Mouse (Mus musculus) forebrain, embryonic 16.5 days (tissue): ENCODE results near the gene Tmem150a. TPM values are rescaled to one million over a fixed set of nuclear protein-coding genes. Genes with fewer than 3 reads are reported as not detected.

Experiments used
- ATAC-seq: fragments of 200-750 bp; cut with Nextera tagmentation; 2 replicates; pipeline ENCODE4 v1.8.0; 2017; ENCODE audit warnings: mild to moderate bottlenecking, moderate library complexity
- H3K27ac ChIP-seq: fragments of 300-500 bp; sonication (generic); 2 replicates; pipeline ENCODE4 v1.5.1; 2014; ENCODE audit warnings: low read length, control low read depth
- H3K27me3 ChIP-seq: fragments of 300-500 bp; sonication (generic); replicated peaks from 2 replicates; pipeline ENCODE4 v1.6.1; 2014; ENCODE audit warnings: low read length; ENCODE audit not compliant: control insufficient read depth, insufficient read depth
- H3K36me3 ChIP-seq: fragments of 300-500 bp; sonication (generic); 2 replicates; pipeline ENCODE4 v1.6.1; 2014; ENCODE audit not compliant: control insufficient read depth, insufficient read depth
- H3K4me1 ChIP-seq: fragments of 300-500 bp; sonication (generic); replicated peaks from 2 replicates; pipeline ENCODE4 v1.6.1; 2014; ENCODE audit warnings: low read length; ENCODE audit not compliant: control insufficient read depth, insufficient read depth
- H3K4me2 ChIP-seq: fragments of 300-500 bp; sonication (generic); 2 replicates; pipeline ENCODE4 v1.6.1; 2014; ENCODE audit warnings: mild to moderate bottlenecking, low read length, control low read depth
- H3K4me3 ChIP-seq: fragments of 300-500 bp; sonication (generic); replicated peaks from 2 replicates; pipeline ENCODE4 v1.5.1; 2014; ENCODE audit warnings: mild to moderate bottlenecking, low read length, control low read depth
- H3K9ac ChIP-seq: fragments of 300-500 bp; sonication (generic); replicated peaks from 2 replicates; pipeline ENCODE4 v1.6.1; 2014; ENCODE audit warnings: low read depth, low read length, control low read depth
- H3K9me3 ChIP-seq: fragments of 300-500 bp; sonication (generic); 2 replicates; pipeline ENCODE4 v1.6.1; 2016; ENCODE audit warnings: low read length; ENCODE audit not compliant: control insufficient read depth
- WGBS: fragments of 180-500 bp; shearing (Covaris S2); extraction: QIAGEN DNeasy Blood & Tissue Kit; methylation state at CpG from one replicate; pipeline ENCODE4 v1.1.7; 2014; 5-methylcytosine and 5-hydroxymethylcytosine counted together
- polyA plus RNA-seq: library from polyadenylated mRNA; unstranded; fragments of >200 nt; fragmentation: Nextera tagmentation; extraction: Ambion mirVana; gene quantifications from 2 replicates; pipeline ENCODE4 v1.2.1, GENCODE M21; 2015

The Tmem150a gene
- polyA plus RNA-seq, 1 experiment from 2014 or later: 17.9 TPM

- 77% methylated on average over 4 of the region's 4 CpGs for WGBS
- ATAC-seq: no peak
- Histone ChIP-seq H3K9ac (no peak overlapping the region), H3K9me3 (no peaks in the 10 kb centered on the region), H3K4me1 (peaks cover 5% of the 10 kb centered on the region; the same call in 1 of the 2 replicates), H3K27me3 (no peaks in the 10 kb centered on the region), H3K4me3 (no peak overlapping the region), H3K27ac (no peak overlapping the region), H3K36me3 (no peaks in the 10 kb centered on the region), H3K4me2 (no peak overlapping the region)
Observed at GRCm38 (mm10) chr6:72367460-72367974, 12.3 kb downstream of the Tmem150a start.

GRCm38 (mm10) chr6:72369557-72369956 lies 14.3 kb downstream of the Tmem150a start:
- WGBS: 79% methylated on average over 4 of the region's 4 CpGs
- no peaks in the 10 kb centered on the region for H3K9me3 ChIP-seq
- H3K27ac ChIP-seq: no peak overlapping the region
- ATAC-seq: no peak
- H3K9ac ChIP-seq: no peak overlapping the region
- H3K27me3 ChIP-seq: no peaks in the 10 kb centered on the region
- H3K4me2 ChIP-seq: no peak overlapping the region
- H3K36me3 ChIP-seq: no peaks in the 10 kb centered on the region
- H3K4me1 ChIP-seq: no peaks in the 10 kb centered on the region
- no peak overlapping the region for H3K4me3 ChIP-seq

GRCm38 (mm10) chr6:72370091-72370490 lies 14.8 kb downstream of the Tmem150a start:
- Histone ChIP-seq H3K9me3 (no peaks in the 10 kb centered on the region), H3K27ac (no peak overlapping the region), H3K27me3 (no peaks in the 10 kb centered on the region), H3K36me3 (no peaks in the 10 kb centered on the region), H3K4me1 (no peaks in the 10 kb centered on the region), H3K9ac (no peak overlapping the region), H3K4me2 (no peak overlapping the region), H3K4me3 (no peak overlapping the region)
- ATAC-seq: no peak
- WGBS: 78% methylated on average over 12 of the region's 12 CpGs

- Histone ChIP-seq H3K4me3 (no peak overlapping the region), H3K27me3 (no peaks in the 10 kb centered on the region), H3K27ac (no peak overlapping the region), H3K36me3 (no peaks in the 10 kb centered on the region), H3K9me3 (no peaks in the 10 kb centered on the region), H3K9ac (no peak overlapping the region), H3K4me2 (no peak overlapping the region), H3K4me1 (no peaks in the 10 kb centered on the region)
- 36% methylated on average over 5 of the region's 5 CpGs for WGBS
- no peak for ATAC-seq
Observed at GRCm38 (mm10) chr6:72371147-72371546, 15.9 kb downstream of the Tmem150a start.

GRCm38 (mm10) chr6:72371571-72371970 lies 16.3 kb downstream of the Tmem150a start:
- no peak for ATAC-seq
- Histone ChIP-seq H3K27me3 (no peaks in the 10 kb centered on the region), H3K4me1 (no peaks in the 10 kb centered on the region), H3K9me3 (no peaks in the 10 kb centered on the region), H3K36me3 (no peaks in the 10 kb centered on the region), H3K9ac (no peak overlapping the region), H3K4me3 (no peak overlapping the region), H3K27ac (no peak overlapping the region), H3K4me2 (no peak overlapping the region)
- 50% methylated on average over 1 of the region's 1 CpGs for WGBS

- Histone ChIP-seq H3K4me2 (no peak overlapping the region), H3K27ac (no peak overlapping the region), H3K27me3 (no peaks in the 10 kb centered on the region), H3K36me3 (no peaks in the 10 kb centered on the region), H3K9ac (no peak overlapping the region), H3K4me3 (no peak overlapping the region), H3K4me1 (no peaks in the 10 kb centered on the region), H3K9me3 (no peaks in the 10 kb centered on the region)
- no peak for ATAC-seq
- 86% methylated on average over 4 of the region's 4 CpGs for WGBS
Observed at GRCm38 (mm10) chr6:72373184-72373583, 17.9 kb downstream of the Tmem150a start.

GRCm38 (mm10) chr6:72374206-72374605 lies 19.0 kb downstream of the Tmem150a start:
- no peak overlapping the region for H3K4me2 ChIP-seq
- H3K4me1 ChIP-seq: no peaks in the 10 kb centered on the region
- no peak overlapping the region for H3K9ac ChIP-seq
- H3K27me3 ChIP-seq: peaks cover 4% of the 10 kb centered on the region; the same call in 1 of the 2 replicates
- ATAC-seq: no peak
- H3K4me3 ChIP-seq: no peak overlapping the region
- H3K9me3 ChIP-seq: no peaks in the 10 kb centered on the region
- no peaks in the 10 kb centered on the region for H3K36me3 ChIP-seq
- H3K27ac ChIP-seq: no peak overlapping the region
- 67% methylated on average over 7 of the region's 7 CpGs for WGBS

- WGBS: 87% methylated on average over 15 of the region's 15 CpGs
- Histone ChIP-seq H3K9me3 (no peaks in the 10 kb centered on the region), H3K4me1 (no peaks in the 10 kb centered on the region), H3K27ac (no peak overlapping the region), H3K27me3 (peaks cover 11% of the 10 kb centered on the region), H3K4me2 (no peak overlapping the region), H3K9ac (no peak overlapping the region), H3K36me3 (no peaks in the 10 kb centered on the region), H3K4me3 (no peak overlapping the region)
- no peak for ATAC-seq
Observed at GRCm38 (mm10) chr6:72374820-72375563, 19.7 kb downstream of the Tmem150a start.

- H3K4me3 ChIP-seq: no peak overlapping the region
- peaks cover 21% of the 10 kb centered on the region for H3K27me3 ChIP-seq
- ATAC-seq: no peak
- H3K4me1 ChIP-seq: no peaks in the 10 kb centered on the region; the same call in 1 of the 2 replicates
- H3K4me2 ChIP-seq: no peak overlapping the region
- no peak overlapping the region for H3K27ac ChIP-seq
- H3K36me3 ChIP-seq: no peaks in the 10 kb centered on the region
- H3K9ac ChIP-seq: no peak overlapping the region
- 85% methylated on average over 8 of the region's 8 CpGs for WGBS
- H3K9me3 ChIP-seq: no peaks in the 10 kb centered on the region
Observed at GRCm38 (mm10) chr6:72378510-72379234, 23.4 kb downstream of the Tmem150a start.
